Mouse (Mus musculus) ES-CJ7 (cell line): ENCODE data around the gene Gse1.

Experiments
- DNase-seq: peaks from one replicate; pipeline ENCODE4 v3.0.0; 2011; ENCODE audit warnings: low read depth, low spot score

The Gse1 gene

DNA sequence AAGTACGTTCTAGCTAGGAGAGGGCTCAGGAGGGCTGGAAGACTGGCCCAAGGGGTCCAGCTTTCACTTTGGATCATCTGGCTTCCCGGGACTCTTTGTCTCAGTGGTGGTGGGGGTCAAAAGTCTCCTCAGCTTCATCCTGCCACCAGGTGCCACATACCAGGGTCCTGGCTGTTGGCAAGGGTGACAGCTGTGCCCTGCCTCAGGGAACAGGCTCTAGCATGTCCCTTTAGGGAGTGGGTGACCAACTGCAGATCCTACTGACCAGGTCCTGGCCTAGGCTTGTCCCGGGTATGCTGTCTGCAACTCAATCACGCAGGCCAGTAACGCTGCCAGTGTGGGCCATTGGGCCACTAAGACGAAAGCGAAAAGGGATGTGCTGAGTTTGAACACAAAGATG lies 15.7 kb upstream of the Gse1 start:
- DNase-seq: no peak

DNA sequence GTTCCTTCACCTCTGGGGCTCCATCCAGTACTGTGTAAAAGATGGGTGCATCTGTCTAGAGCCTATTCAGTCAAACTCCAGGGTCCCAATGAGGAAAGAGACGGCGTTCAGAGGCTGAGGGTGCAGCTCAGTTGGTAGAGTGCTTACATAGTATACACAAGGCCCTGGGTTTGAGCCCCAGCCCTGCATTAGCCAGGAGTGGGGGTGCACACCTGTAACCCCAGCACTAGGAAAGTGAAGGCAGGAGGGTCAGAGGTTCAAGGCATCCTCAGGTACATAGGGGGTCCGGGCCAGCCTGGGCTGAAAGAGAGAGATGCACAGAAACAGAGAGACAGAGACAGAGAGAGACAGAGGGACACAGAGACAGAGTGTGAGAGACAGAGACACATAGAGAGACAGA lies 15.0 kb upstream of the Gse1 start:
- DNase-seq: no peak

DNA sequence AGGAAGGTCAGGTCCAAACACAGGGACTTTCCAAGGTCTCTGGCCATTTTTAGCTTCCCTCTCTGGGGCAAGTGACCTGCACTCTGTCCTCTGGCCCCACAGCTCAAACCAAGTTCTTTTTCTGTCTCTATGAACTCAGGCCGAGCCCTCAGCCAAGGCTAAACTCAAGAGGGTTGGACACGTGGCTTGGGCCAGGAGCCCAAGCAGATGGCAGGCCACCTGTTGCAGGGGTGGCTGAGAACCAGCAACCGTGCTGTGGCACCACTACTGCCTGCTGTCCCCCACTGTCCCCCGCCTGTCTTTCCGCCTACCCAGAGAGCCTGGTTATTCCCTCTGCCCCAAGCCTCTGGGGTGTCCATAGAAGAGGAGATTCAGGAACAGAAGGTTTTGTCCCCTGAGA lies 14.3 kb upstream of the Gse1 start:
- no peak for DNase-seq

DNA sequence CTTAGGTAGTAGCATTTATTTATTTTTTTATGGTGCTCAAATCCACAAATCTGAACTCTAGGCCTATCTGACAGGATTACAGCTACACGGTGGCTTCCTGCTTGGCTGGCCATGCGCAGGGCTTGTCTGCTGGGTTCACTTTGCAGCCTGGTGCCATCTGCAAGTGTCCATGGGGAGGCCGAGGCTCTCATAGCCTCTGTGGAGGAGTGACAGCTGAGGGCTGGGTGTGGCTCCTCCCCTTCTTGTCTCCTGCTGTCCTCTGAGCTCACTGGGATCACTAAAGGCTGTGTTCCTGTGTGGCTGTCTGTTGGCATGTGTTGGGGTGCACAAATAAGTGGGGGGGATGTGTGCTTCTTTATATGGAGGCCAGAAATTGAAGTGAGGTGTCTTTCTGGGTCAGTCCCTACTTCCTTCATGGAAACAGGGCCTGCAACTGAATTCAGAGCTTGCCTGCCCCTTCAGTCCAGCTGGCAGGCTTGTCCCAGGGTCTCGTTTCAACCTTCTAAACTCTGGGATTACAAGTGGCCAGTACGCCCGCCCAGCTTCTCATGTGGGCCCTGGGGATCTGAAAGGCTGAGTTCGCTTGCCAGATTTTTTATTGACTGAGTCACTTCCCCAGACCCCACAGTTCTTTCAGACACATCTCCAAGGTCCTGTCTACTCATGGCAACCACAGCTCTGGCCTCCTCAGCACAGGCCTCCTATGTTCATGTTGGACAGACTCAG lies 12.7 kb upstream of the Gse1 start:
- no peak for DNase-seq

DNA sequence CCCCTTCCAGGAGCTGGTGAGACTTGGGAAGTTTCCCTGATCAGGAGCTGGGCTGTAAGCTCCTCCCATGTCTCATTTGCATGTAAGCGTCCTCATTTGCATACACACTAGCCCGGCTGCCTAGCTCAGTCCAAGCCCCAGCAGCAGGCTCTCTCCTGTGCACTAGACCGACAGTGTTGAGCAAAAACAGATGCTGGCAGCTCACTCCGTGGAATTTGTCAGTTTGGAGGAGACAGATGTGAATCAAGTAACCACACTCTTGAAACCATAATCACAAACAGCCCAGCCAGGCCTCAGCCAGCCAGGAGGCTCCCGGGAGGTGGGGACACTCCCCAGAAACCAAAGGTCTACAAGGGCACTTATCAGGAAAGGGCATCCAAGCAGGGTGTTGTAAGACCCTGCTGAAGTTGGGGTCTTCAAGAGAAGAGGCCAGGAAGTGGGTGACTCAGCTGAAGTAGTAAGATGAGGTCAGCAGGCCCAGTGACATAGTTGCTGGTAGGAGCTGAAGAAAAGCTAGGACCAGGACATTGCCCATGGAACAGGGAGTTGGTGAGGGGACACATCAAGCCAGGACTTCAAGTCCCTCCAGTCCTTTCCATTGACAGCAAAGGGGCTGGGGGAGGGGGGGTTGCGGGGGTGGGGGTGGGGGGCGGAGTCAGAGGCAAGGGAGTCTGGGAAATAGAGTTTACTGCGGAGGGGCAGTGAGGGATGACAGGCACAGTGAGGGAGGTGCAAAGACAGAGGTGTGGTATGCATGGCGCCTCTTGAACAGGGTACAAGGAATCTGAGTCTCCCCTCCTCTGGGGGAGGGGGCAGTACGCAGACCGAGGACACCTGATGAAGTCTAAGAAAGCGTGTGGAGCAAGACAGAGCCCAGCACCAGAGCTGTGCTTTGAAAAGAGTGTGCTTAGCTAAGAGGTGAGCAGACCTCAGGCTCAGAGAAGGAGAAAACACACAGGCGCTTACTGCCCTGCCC lies 11.1 kb upstream of the Gse1 start:
- DNase-seq: peak; percentile 87

DNA sequence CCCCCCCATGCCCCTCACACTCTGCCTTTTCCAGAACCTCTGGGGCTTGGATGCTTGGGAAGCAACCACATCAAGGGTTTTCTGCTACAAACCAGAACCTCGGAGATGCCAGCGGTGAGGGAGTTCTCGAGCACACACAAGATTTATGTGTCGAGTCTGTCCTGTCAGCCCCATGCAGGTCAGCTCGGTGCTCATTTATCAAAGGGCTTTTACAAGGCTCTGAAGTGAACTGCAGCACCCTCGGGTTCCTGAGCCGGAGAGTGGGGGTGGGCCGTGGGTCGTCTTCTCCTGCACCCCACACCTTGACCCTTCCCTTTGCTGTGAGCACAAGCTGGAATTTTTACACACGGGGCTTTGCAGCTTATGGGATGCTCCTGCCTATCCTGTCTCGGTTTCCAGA lies 5.7 kb upstream of the Gse1 start:
- DNase-seq: no peak

DNA sequence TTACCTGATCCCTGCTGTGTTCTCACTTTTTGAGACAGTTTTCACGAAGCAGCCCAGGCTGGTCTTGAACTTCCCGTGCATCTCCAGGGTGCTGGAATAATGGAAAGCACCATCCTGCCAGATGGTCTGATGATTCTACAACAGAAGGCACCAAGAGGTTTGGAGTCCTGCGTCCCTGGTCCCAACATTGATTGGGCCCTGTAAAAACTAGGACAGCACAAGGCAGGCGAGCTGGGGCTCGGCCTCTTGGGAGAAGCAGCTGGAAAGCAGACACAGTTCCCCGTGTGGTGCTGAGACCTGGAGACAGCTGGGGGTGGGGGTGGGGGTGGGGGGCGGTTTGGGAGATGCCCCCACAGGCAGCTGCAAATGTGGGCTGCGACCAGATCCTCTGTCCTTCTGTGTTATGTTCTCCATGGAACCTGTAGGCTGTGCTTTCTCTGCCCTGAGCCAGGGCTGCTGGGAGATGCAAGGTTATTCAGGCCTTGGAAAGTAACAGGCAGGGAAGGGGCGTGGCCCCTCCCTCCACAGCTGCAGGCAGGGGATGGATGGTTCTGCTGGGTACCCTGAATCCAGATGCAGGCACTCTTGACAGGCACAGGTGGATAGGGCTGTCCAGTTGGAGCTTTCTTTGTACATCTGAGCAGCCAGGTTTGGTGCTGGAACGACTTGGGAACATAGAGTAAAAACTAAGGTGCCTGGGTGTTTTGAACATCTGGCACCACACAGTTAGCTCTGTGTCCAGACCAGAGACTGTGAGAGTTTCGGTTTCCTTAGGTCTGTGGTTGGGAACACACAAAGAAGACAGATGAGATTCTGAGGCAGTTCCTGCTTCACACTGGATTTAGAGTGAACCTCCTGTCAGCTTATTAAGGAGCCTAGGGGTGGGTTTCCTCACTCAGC lies 3.5 kb upstream of the Gse1 start:
- DNase-seq: no peak

DNA sequence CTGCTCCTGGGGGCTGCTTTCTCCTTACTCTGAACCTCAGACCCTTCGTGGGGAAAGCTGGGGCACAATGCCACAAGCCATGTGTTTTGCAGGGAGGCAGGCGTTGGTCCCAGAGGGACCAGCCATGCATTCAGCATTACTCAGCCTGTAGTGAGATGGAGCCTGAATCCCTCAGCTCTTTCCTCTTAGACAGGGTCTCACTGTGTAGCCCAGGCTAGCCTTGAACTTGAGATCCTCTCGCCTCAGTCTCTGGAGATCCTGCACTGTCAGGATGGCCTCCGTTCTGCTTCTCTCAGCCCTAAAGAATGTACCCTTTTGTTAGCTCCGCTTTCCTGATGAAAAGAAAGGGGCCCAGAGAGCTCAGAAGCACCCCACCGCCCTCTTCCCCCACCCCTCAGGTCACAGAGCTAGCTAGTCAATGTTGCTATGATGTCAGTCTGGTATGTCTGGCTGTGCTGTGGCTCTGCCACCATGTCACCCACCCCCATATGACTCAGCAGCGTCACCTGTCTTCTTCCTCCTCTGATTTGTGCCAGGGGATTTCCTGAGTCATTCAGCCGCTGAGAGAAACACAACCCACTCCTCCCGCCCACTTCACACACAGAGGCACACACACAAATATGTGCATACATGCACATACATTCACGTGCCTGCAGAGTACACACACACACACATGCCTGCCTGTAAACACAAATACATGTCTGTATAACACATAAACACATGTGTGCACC lies 2.7 kb upstream of the Gse1 start:
- no peak for DNase-seq

DNA sequence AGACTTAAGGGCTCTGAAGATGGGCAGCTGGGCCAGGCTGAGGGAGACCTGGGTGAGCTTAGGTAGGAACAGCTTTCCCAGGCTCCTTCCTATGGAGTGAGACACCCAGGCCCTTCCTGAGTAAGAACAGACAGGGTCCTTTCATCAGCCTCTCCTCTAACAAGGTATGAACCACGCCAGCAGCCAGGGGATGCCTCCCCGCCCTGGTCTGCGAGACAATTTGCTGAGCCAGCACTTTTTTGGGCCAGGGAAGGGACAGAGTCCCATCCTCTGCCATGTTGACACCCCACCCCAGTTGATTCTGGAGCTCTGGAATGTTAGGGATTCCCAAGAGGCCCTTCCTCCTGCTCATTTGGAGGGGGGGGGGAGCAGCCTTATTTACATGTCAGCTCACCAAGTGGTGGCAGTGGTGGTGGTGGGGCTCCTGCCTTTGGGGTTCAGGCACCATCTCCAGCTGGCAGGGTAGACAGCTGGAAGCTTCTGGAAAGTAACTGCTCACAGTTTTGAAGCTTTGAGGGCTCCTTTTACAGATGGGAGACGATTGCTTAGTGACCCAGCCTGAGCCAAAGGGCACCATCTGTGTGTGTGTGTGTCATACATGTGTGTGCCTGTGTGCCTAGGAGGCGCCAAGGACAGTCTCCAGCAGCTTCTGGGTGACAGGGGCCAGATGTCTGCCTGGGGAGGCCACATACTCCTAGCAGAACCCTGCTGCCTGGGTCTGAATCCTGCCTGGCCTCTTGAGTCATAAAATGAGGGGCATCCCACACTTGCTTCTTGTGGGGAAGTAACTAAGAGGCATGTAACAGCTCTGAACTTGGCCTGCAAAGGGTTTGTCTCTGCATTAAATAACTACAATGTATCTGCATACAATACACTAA lies 1.3 kb upstream of the Gse1 start:
- no peak for DNase-seq

DNA sequence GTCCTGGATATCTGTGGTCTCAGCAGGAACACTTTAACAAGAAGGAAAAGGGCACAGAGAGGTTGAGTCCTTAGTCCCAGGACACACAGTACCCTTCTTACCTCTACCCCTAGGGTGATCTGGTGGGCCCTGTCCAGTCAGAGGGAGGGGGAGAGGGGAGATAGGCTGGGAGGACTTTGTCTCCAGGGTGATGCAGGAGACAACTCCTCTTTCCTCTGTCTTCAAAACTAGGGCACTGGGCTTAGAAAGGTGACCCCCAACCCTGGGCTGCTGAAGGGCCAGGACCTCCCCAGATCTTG lies 729 bp upstream of the Gse1 start:
- DNase-seq: no peak

DNA sequence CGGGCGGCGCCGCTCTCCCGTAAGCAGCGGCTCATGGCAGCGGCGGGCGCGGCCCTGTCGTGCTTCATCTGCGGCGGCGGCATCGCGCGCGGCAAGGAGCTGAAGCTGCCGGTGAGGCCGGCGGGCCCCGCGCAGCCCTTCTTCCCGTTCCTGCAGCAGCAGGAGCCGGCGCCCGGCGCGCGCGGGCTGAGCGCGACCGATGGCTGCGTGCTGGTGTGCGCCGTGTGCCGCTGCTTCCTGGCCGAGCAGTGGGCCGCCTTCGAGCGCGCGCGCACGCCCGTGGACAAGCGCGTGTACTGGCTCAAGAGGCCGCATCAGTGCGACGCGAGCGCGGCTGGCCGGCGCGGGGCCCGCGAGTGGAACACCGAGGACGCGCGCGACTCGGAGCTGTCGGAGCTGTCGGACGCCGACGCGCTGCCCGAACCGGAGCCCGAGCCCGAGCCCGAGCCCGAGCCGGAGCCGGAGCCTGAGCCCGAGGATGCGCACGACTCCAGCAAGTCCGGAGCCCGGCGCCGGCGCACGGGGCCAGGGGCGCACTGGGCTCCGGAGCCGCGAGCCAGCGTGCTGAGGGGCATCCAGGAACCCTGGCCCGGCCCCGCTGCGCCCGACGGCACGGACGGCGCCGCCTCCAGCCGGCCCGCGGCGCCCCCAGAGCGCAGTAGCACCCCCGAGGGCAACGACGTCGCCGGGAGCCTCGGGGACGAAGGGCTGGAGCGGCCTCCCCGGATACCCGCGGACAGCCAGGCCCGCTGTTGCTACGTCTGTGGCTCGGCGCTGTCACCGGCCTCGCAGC lies 721 bp downstream of the Gse1 start:
- DNase-seq: no peak

DNA sequence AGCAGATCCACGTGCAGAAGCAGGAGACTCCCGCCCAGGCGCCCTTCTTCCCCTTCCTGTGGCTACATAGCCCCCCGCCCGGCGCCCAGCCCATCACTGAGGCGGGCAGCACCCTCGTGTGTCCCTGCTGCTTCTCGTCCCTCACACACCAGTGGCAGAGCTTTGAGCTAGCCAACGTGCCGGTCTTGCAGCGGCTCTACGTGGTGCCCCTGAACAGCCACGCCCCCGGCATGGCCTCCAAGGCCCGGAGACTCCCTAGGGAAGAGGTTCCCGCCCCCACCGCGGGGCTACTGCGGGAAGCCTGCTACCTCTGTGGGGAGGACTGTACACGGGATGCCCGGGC lies 1.3 kb downstream of the Gse1 start:
- peak; percentile 57 for DNase-seq

DNA sequence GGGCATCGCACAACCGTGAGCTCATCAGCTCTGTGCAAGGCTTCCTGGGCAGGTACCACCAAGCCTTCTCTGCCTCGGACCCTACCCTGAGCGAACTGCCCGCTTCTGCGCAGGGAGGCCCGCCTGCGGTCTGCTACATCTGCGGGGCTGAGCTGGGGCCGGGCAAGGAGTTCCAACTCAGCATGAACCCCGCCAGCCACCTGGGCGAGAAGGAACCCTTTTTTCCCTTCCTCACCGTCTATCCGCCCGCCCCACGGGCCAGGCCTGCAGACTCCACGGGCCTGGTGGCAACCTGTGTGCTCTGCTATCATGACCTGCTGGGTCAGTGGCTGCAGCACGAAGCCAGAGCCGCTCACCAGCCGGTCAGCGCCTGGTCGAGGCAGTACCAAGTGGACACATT lies 1.8 kb downstream of the Gse1 start:
- no peak for DNase-seq

DNA sequence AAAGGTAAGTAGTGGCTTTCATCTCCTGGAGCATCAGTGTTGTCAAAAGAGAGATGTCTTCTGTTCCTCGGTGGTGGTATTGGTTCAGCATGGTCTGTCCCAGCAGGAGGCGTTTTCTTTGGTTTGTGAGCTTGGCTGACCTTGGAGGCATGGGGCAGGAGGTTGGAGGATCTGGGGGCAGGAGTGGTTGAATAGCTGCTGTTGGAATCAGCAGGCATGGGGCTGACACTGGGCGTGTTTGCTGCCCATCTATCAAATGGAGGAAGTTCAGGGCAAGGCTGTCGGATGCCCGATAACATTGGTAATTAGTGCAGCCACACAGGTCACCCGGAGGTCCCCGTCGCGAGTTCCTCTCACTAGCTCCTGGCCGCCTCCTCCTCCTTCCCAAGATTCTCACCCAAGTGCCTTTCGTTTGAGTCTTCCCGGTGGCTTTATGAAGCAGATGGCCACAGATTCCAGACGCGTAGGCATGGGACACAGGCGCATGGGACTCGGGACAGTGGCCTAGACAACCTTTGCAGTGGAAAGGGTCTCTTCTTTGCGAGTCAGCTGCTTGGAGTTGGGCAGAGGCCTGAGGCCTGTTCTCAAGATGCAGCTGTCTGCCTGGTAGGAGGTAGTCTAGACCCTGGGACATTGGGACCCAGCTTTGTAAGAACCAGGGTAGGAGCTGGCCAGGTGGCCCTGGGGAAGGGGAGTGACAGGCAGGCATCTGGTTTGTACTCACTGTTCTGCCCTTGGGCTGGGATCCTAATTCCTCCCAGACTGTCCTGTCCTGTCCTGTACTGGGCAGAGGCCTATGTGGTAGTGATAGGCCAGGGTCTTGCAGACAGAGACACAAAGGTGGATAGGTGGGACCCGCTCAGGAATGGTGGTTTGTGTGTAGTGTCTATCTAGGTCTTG lies 2.7 kb downstream of the Gse1 start:
- DNase-seq: no peak

DNA sequence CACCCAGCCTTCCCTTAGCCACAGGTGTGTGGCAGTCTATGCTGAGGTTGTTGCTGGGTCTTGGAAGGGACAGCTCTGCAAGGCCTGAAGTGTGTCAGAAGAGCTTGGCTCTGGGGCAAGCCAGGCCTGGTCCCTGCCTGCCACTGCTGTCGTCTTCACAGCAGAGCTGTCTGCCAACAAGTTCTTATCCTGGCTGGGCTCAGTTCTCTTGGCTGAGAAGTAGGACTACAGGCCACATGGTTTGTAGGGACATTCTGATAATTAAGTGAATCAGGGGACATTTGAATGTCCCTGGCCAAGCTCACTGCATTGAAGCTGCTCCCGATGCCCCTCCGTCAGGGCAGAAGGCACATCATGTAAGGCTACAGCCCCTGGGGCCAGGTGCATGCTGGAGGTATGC lies 3.6 kb downstream of the Gse1 start:
- no peak for DNase-seq

DNA sequence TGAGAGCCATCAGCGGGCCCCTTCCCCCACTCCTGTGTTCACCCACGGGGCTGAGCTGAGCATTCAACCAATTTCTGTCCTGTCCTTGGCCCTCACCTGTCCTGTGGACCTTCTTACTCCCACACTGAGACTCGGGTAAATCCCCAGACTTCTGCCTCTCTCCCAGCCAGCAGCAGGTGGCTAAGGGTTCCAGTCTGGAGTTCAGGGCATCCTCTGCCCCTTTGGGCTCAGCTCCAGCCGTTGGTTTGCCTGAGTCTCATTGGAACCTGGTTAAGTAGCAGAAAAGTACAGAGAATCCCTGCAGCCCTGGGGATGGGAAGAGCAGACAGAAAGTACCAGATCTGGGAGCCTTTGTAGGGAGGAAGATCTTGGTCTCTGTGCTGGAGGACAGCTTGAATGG lies 4.1 kb downstream of the Gse1 start:
- DNase-seq: no peak

DNA sequence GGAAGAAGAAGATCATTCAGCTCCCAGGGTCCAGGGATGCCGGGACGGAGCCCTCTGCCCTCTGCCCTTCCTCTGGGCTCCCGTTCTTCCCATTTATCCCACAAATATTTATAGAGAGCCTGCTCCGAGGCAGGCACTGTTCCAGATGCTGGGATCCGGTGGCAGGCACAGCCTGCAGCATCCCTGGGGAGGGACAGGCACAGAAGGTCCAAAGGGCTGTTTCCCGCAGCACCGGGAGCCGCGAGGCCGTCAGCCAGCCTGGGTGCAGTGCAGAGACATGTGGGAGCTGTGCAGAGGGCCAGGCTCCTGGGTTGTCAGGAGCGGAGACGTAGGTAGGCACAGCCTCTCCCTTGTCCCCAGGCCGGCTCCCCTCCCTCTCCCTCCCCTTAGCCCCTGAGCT lies 4.7 kb downstream of the Gse1 start:
- DNase-seq: no peak

DNA sequence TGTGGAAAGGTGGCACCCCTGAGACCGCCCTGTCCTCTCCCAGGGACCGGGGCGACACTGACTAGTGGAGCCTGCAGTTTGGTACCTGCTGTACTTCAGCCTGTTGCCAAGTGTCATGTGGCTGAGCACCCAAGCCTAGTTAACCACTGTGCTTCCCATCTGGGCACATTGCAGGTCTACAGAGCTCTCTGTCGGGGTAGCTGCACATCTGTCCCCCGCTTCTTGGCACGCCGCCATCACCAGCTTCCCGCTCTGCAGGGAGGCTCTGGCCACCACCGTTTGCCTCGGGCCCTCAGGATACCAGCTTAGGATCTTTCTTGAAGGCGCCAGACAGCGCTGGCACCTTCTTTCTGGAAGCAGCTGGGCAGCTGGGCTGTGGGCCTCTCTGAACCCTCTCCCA lies 6.2 kb downstream of the Gse1 start:
- no peak for DNase-seq

DNA sequence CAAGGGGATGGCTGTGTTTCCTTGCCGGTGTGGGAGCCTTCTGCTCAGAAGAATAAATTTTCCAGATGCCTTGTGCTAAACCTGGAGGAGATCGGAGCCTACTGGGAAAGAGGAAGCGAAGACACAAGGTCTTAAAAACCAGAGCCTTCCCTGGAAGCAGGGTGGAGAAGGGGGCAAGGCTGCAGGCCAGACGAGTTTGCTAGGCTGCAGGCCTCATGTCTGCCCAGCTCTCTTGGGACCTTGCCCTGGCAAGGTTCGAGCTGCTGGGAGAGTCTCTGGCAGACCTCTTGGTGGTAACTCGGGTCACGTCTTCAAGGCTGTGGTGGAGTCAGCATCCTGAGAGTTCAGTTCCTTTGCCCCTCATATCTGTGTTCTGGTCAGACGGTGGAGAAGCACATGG lies 6.6 kb downstream of the Gse1 start:
- DNase-seq: no peak
